Mouse (Mus musculus) cerebellum, adult (tissue): ENCODE measurements at regions not wholly inside any gene's neighbourhood (a gene's known extent, or its start where the extent isn't known, plus 50 kb on each side); places are given as distances from the start of the nearest gene placed in this dataset.
"Not testable (repeated sequence)": the region's sequence is repeated elsewhere in the genome, so short reads cannot be mapped to it uniquely, and the experiment has no call there.

ENCODE experiments used
- ATAC-seq: cut with Nextera tagmentation; 2 replicates; pipeline ENCODE4 v1.9.2; 2017; ENCODE audit warnings: mild to moderate bottlenecking, moderate library complexity, mixed read lengths; ENCODE audit not compliant: insufficient number of reproducible peaks, low FRiP score, low TSS enrichment

DNA sequence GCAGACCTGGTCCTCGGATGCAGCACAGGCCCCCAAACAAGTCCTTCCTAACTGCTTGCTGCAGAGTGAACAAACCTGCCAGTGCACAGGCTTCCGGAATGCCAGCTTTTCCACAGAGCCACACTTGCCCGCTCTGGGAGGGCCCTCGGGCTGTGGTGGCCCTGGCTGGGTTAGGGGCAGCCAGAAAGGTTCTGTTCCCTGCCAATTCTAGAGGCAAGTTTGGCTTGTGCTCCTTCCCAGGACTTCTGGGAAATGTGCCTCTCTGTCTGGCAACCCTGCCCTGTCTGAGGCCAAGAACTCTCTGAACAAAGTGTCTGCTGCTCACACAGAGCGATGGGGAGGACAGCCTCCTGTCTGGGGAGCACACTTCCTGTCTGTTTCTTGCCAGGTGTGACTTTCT is 66.4 kb downstream of the Xrcc2 start:
- ATAC-seq = no peak

DNA sequence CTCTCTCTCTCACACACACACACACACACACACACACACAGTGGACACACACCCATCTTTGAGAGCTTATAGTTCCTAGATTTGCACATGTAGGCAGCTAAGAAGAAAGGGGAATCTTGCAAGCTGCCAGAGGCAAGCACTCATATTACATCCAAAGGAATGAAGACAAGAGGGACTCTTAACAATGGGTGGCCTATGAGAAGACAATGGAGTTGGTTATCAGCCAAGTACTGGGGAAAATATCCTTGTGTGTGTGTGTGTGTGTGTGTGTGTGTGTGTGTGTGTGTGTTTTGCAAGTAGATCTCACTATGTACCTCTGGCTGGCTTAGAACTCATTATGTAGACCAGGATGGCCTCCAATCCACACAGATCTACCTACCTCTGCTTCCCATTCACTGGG is 67.5 kb downstream of the Xrcc2 start:
- ATAC-seq = no peak

DNA sequence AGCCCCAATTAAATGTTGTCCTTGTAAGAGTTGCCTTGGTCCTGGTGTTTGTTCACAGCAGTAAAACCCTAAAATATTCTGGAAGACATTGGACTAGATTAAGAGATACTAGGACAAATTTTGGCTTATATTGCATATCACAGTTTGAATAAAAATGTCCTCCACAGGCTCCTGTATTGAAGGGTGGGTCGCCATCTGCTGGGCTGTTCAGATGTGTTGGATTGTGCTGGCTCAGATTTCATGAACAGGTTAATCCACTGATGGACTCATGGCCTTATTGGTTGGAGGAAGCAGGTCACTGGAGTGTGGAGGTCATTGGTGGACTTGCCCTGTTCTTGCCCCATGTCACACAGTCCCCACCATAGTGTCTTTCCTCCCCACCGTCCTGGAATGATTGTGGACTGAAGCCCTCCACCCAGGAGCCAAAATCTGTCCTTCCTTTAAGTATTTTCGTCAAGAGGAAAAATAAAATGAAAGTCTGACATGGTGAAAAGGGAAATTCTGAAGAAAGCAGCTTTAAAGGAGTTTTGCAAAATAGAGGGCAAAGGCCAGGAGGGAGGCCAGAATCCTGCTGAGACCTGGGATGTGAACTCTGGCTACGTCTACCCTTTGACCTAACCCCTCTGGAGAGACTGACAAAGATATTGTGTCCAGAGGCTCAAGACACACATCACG is 72.6 kb downstream of the Xrcc2 start:
- no peak for ATAC-seq

DNA sequence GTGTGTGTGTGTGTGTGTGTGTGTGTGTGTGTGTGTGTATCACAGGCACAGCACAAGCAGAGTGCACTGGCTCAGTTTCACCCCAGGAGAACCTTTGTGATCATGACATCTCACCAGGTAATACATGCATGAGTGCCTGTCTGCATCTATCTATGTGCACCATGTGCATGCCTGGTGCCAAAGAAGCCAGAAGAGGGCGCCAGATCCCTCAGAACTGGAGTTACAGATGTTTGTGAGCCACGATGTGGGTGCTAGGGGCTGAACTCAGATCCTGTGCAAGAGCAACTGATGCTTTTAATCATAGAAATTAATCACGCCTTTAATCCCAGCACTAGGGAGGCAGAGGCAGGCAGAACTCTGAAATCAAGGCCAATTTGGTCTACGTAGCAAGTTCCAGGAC is 75.9 kb downstream of the Xrcc2 start:
- ATAC-seq = no peak

DNA sequence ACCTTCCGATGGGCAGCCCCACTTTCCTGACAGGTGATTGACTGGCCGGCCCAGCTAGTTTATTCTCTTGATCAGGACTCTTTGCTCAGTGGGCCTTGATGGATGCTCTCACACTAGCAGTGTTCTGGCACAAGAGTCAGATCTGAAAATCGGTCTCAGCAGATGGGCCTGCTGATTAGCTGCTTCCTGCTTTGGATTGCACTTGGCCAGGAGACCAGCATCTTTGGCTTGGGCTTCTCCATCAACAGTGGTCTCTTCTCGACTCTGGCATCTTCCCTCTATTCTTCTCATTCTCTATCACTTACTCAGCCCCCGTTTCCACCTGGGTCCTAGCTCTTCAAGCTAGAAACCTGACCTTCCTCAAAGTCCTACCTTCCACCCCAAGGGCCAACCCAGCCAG is 77.1 kb downstream of the Xrcc2 start:
- ATAC-seq = peak; percentile 69

DNA sequence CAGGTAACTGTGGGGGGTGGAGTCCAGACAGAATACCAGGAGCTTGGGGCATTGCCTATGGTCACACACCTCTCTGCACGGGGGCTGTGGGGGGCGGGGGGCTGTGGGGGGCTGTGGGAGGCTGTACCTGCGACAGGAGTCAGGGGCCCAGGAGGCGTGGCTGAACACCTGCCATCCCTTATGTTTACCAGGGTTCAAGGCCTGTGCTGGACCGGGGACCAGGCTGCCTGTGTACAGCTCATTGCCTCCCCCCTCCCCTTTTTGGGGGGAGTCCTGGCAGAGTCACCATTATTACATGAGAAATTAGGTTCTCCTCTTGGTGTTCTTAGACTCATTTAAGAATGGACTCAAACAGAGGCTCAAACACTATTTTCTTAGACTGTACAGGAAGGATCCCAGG is 78.5 kb downstream of the Xrcc2 start:
- ATAC-seq = no peak

DNA sequence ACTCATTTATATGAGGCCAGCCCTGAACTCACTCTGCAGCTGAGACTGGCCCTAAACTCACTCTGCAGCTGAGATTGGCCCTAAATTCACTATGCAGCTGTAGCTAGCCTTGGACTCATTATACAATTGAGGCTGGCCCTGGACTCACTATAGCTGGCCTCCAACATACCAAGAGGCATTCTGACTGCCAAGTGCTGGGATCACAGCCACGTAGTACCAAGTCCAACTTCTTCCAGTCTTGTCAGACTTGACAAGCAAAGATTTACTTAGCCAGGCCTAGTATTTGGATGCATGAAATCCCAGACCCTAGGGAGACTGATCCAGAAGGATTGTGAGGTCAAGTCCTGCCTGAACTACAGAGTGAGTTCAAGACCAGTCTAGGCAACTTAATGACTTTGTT is 81.6 kb downstream of the Xrcc2 start:
- ATAC-seq = no peak

DNA sequence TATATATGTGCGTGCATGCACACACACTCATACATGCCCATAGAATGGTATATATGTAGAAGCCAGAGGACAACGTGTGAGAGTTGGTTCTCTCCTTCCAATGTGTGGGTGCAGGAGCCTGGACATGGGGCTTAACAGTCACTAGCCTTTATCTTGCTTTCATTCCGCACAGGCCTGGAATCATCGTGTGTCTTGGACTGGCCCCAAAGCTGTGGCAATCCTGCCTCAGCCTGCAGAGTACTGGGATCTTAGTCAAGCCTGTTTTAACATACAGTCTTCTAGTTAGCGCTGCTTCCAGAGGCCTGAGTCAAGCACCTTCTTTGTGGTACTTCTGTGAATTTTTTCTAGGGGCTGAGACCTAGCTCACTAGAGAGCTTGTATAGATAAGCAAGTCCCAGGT is 85.8 kb downstream of the Xrcc2 start:
- no peak for ATAC-seq

DNA sequence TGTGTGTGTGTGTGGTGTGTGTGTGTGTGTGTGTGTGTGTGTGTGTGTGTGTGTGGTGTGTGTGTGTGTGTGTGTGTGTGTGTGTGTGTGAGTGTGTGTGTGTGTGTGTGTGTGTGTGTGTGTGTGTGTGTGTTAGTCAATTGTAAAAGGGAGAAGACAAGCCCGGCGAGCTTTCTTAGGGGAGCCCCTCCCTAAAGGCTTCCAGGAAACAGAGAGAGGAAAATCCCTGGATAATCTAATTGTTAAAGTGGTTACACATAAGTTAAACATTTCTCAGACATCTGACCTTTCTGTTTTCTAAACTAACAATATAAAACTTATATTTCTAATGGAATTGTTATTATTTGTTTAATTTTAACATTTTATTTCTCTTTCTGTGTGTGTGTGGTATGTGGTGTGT is 86.3 kb downstream of the Xrcc2 start:
- not testable (repeated sequence) for ATAC-seq

DNA sequence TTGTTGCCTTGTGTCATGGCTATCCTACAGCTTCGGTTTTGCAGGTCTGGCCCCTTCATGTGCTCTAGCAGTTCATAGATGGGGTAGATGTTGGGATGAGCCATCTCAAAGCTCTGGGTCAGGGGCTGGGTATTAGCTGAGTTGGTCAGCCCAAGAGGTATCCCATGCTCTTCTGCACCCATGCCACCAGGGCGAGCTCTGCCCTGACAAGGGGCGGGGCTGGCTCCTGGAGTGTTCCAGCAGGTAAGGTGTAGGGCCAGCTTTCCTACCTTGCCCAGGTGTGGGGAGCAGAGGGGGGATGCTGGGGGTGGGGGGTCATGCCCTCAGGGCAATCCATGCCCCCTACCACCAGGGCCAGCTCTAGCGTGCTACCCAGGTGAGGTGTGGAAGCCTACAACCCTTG is 91.0 kb downstream of the Xrcc2 start:
- no peak for ATAC-seq

DNA sequence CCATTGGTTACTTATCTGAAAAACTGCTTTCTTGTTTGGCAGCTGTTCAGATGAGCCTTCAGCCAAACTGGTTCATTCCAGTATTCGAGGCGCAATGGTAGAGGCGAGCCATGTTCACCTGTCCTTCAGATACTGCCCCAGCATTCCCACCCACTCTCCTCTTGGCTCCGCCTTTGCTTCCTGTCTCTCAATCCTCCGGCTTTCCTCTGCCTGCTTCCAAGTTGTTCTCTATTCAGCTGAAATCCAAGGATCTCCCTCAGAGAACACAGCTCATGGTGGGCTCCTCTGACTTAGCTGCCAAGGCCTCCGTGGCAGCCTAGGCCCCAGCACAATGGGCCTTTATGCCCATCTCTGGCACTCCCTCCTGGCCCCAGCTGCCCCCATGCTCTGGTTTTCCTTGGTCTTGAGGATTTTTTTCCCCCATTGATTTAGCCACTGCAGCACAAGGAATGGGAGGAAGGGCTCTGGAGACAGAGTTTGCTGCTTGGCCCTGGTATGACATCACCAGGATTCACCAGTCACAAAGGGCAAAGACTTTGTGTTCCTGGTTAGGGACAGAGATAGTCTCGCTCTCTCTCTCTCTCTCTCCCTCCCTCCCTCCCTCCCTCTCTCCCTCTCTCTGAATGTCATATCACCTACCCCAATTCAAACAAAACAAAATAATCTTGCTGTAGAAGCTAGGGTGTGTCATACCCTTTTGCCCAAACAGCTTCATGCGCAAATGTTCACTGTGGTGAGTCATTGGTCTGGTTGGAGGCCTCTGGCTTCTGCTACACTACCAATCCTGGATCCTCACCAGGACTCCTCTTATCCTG is 91.6 kb downstream of the Xrcc2 start:
- 0 out of 2 replicates have a peak, but pooled peaks have one; percentile 42 for ATAC-seq

DNA sequence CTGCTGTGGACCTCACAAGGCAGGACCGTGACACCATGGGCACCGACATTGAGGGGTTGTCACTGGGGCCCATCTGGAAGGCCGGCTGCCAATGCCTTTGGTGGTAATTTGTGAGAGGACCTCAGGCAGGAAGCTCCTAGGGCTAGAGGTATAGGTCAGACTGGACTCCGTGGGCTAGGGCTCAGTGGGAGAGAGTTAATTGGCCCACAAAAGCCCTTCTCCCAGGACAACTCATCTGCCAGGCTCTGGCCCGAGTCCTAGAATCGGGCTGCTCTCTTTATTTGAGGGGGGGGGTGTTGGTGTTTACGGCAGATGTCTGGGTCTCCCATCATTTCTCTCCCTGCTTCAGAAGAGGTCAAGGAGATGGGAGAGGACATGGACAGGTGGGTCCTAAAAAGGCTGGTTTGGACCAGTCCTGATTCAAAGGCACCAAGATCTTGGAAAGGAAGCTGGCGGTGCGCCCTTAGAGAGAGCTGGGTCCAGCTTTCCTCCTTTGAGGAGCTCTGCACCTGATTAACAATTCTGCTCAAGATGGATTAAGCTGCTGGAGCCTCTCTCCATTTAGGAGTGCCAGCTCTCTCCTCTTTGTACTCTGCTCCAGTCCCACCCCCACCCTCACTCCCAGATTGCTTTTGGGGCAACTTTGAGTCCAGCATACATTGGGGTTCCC is 93.5 kb downstream of the Xrcc2 start:
- no peak for ATAC-seq

DNA sequence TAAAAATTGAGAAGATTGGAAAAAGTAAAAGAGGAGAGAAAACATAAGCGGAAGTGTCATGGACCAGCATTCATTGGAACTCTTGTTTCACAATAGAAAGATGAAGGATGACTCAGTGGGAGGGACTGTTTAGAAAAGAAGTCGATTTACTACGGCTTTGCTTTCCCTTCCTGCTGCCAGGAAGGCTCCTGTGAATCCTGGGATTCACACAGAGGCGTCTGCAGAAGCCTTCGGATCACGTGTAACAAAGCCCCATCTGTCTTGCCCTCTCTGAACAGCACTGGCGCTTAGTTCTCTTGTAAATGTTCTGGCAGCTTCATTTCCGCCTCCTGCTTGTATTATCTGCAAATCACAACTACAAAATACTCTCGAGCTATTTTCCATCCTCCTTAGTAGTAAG is 94.0 kb downstream of the Cct8l1 start:
- ATAC-seq = peak; percentile 67; the same call in 1 of the 2 replicates

DNA sequence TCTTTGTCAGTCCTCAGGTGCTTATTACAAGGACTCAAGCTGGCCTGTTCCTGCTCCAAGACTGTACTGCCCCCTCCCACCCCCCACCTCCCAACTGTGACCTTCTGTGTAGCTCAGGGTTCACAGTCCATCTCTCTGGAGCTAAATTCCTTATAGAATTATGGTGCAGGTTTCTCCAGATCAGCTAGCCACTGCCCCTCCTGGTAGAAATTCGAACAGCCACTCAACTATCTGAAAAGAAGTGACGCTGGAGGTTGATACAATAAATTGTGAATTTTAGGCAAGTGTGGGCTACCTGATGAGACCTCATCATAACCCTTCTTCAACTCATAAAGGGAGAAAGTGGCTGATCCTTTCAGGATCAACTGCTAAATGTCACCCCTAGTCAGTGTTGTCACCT is 86.3 kb downstream of the Cct8l1 start:
- no peak for ATAC-seq

DNA sequence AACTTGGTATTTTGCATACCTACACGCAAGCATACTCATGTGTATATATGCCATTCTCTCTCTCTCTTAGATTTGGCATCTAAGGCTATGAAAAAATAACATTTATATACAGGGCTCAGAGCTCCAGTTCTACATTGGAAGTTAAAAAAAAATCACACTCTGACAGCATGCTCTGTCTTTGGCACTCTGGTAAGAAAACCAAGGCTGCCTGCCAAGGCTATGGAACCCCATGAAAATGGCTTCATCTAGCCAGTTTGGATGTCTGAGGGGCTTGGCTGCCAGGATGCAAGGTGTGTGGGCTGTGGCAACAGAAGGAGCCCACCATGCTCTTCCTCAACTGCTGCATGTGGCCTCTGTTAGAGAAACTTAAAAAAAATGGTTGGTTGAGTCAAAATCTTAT is 83.5 kb downstream of the Cct8l1 start:
- ATAC-seq = no peak; the same call in 1 of the 2 replicates

DNA sequence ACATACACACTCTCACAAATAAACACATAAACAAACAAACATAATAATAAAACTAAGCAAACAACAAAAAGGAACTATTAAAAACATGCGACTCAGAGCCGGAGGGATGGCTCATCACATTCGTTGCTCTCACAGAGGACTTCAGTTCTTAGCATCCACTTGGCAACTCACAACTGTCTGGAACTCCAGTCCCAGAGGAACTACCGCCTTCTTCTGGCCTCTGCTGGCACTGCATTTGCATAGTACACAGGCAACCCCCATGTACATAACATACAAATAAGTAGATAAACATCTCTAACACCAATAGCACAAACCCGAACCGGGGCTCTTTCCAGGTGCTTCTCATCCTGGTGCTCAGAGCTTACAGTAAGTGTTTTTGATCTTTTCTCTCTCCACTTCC is 81.9 kb downstream of the Cct8l1 start:
- no peak for ATAC-seq

DNA sequence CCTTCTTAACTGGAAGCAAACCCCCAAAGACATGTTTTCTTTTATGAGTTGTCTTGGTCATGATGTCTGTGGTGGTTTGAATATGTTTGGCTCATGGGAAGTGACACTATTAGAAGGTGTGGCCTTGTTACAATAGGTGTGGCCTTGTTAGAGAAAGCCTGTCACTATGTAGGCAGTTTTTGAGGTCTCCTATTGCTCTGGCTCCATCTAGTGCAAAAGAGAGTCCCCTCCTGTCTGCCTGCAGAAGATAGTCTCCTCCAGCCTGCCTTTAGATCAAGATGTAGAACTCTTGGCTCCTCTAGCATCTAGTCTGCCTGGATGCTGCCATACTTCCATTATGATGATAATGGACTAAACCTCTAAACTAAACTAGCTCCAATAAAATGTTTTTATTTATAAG is 75.8 kb downstream of the Cct8l1 start:
- no peak for ATAC-seq
